Mouse (Mus musculus) stomach, postnatal 0 days (tissue): ENCODE measurements around the gene Rpl3l.

Source experiments
- CTCF ChIP-seq: IDR thresholded peaks from 2 replicates; pipeline ENCODE4 v1.5.1; 2016; ENCODE audit warnings: antibody characterized with exemption, low read depth, mild to moderate bottlenecking, moderate library complexity
- EP300 ChIP-seq: optimal IDR thresholded peaks from 2 replicates; pipeline ENCODE3; 2016; ENCODE audit warnings: antibody characterized with exemption

DNA sequence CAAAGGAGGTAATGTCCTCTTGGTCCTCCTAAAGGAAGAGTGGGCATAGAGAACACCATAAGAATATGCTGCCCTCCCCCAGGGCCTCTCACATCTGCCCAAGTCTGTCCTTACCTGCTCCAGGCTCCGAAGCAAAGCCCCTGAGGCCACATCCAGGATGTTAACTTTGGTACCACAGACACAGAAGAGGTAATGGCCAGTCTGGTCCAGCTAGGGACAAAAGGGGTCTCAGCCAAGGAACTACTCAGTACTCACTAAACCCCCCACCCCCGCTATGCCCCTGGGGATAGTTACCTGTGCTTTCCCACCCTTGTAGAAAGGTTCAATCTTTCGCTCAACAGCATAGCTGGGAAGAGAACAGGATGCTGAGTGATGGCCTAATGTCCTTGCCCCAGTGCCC lies 21.8 kb upstream of the Rpl3l start:
- no peak for TF ChIP-seq CTCF
- TF ChIP-seq EP300: no peak
